Mouse (Mus musculus) intestine, embryonic 14.5 days (tissue): ENCODE measurements around the gene Pigyl. TPM values are rescaled to one million over a fixed set of nuclear protein-coding genes. Genes with fewer than 3 reads are reported as not detected.
A peak's percentile ranks its signal among the peaks of the same experiment; 100 is the strongest.

Source experiments
- ATAC-seq: fragments of 200-750 bp; cut with Nextera tagmentation; replicated peaks from 2 replicates; pipeline ENCODE4 v1.8.0; 2017; ENCODE audit warnings: low read depth, moderate number of reproducible peaks, moderate TSS enrichment, moderate library complexity; ENCODE audit not compliant: low FRiP score, low TSS enrichment
- DNase-seq: peaks from one replicate; pipeline ENCODE4 v3.0.0-alpha.2; 2018; ENCODE audit warnings: low spot score
- H3K27ac ChIP-seq: fragments of 300-500 bp; sonication (generic); 2 replicates; pipeline ENCODE4 v1.5.1; 2014; ENCODE audit warnings: low read depth, mild to moderate bottlenecking, control low read depth
- H3K27me3 ChIP-seq: fragments of 300-500 bp; sonication (generic); replicated peaks from 2 replicates; pipeline ENCODE4 v1.6.1; 2014; ENCODE audit warnings: low read length, control low read depth; ENCODE audit not compliant: control insufficient read depth, insufficient read depth
- H3K36me3 ChIP-seq: fragments of 300-500 bp; sonication (generic); 2 replicates; pipeline ENCODE4 v1.6.1; 2014; ENCODE audit warnings: low read length, control low read depth; ENCODE audit not compliant: control insufficient read depth, insufficient read depth
- H3K4me1 ChIP-seq: fragments of 300-500 bp; sonication (generic); replicated peaks from 2 replicates; pipeline ENCODE4 v1.6.1; 2014; ENCODE audit warnings: low read length, control low read depth, mixed read lengths; ENCODE audit not compliant: control insufficient read depth, insufficient read depth
- H3K4me2 ChIP-seq: fragments of 300-500 bp; sonication (generic); 2 replicates; pipeline ENCODE4 v1.6.1; 2014; ENCODE audit warnings: low read length
- H3K4me3 ChIP-seq: fragments of 300-500 bp; sonication (generic); 2 replicates; pipeline ENCODE4 v1.5.1; 2014; ENCODE audit warnings: low read depth, low read length, control low read depth, mixed read lengths
- H3K9ac ChIP-seq: fragments of 300-500 bp; sonication (generic); 2 replicates; pipeline ENCODE4 v1.6.1; 2014; ENCODE audit warnings: mild to moderate bottlenecking, low read length
- H3K9me3 ChIP-seq: fragments of 300-500 bp; sonication (generic); 2 replicates; pipeline ENCODE4 v1.6.1; 2016; ENCODE audit warnings: low read length, control low read depth; ENCODE audit not compliant: control insufficient read depth
- WGBS: fragments of 180-500 bp; shearing (Covaris S2); extraction: QIAGEN DNeasy Blood & Tissue Kit; methylation state at CpG from one replicate; pipeline ENCODE4 v1.1.7; 2014; 5-methylcytosine and 5-hydroxymethylcytosine counted together
- polyA plus RNA-seq: library from polyadenylated mRNA; unstranded; fragments of >200 nt; fragmentation: Nextera tagmentation; extraction: Ambion mirVana; gene quantifications from 2 replicates; pipeline ENCODE4 v1.2.1, GENCODE M21; 2014

Pigyl gene
- 76.5 and 85.4 TPM in 2 replicates for polyA plus RNA-seq

GRCm38 (mm10) chr9:22156497-22157245, at the start of gene Pigyl:
TSS of gene Pigyl (plus strand) at chr9:22156846.
- under 1% methylated on average over 65 of the region's 65 CpGs for WGBS
- Histone ChIP-seq H3K27me3 (no peaks in the 10 kb centered on the region), H3K4me3 (peak within 1 kb of the TSS; percentile 71), H3K36me3 (no peaks in the 10 kb centered on the region), H3K4me1 (peaks cover 5% of the 10 kb centered on the region), H3K9me3 (no peaks in the 10 kb centered on the region), H3K9ac (peak within 1 kb of the TSS; percentile 75), H3K27ac (peak within 1 kb of the TSS; percentile 82), H3K4me2 (peak within 1 kb of the TSS; percentile 73)
- peak; percentile 98 for ATAC-seq
- peak; percentile 99 for DNase-seq

- DNase-seq, result no peak
- whole genome bisulfite sequencing, result 89% methylated on average over 9 of the region's 9 CpGs
Measured at GRCm38 (mm10) chr9:22108194-22108593, 48.5 kb upstream of the Pigyl start.

GRCm38 (mm10) chr9:22115635-22116034, 41.0 kb upstream of the Pigyl start:
- WGBS, result 87% methylated on average over 4 of the region's 4 CpGs

More at GRCm38 (mm10) chr9:22108194-22108593, 48.5 kb upstream of the Pigyl start:
- Histone ChIP-seq H3K36me3 (peaks cover 42% of the 10 kb centered on the region), H3K4me2 (no peak overlapping the region), H3K4me3 (no peak overlapping the region), H3K27ac (no peak overlapping the region), H3K27me3 (no peaks in the 10 kb centered on the region), H3K4me1 (no peaks in the 10 kb centered on the region), H3K9ac (no peak overlapping the region), H3K9me3 (no peaks in the 10 kb centered on the region)
- no peak for ATAC-seq

GRCm38 (mm10) chr9:22116086-22116485, 40.6 kb upstream of the Pigyl start:
- H3K4me3 ChIP-seq, result peak overlapping the region; percentile 68
- no peak overlapping the region for H3K27ac ChIP-seq
- ATAC-seq (no peak), DNase-seq (no peak)
- no peaks in the 10 kb centered on the region for H3K27me3 ChIP-seq
- peaks cover 12% of the 10 kb centered on the region; the same call in 1 of the 2 replicates for H3K4me1 ChIP-seq
- H3K9ac ChIP-seq, result peak overlapping the region; percentile 79
- H3K36me3 ChIP-seq, result peaks cover 29% of the 10 kb centered on the region
- no peaks in the 10 kb centered on the region for H3K9me3 ChIP-seq
- H3K4me2 ChIP-seq, result peak overlapping the region; percentile 95
- WGBS, result 24% methylated on average over 15 of the region's 15 CpGs

More at GRCm38 (mm10) chr9:22115635-22116034, 41.0 kb upstream of the Pigyl start:
- no peak for ATAC-seq
- H3K27ac ChIP-seq, result no peak overlapping the region
- H3K4me3 ChIP-seq, result peak overlapping the region; percentile 68
- peak overlapping the region; percentile 79 for H3K9ac ChIP-seq
- DNase-seq, result no peak
- peak overlapping the region; percentile 95 for H3K4me2 ChIP-seq
- H3K27me3 ChIP-seq, result no peaks in the 10 kb centered on the region
- H3K4me1 ChIP-seq, result peaks cover 12% of the 10 kb centered on the region; the same call in 1 of the 2 replicates
- peaks cover 33% of the 10 kb centered on the region for H3K36me3 ChIP-seq
- no peaks in the 10 kb centered on the region for H3K9me3 ChIP-seq

GRCm38 (mm10) chr9:22116740-22117426, 39.8 kb upstream of the Pigyl start, which contains the start of gene Elof1:
TSS of gene Elof1 (minus strand) at chr9:22117172.
- WGBS, result under 1% methylated on average over 49 of the region's 52 CpGs
- Histone ChIP-seq H3K27me3 (no peaks in the 10 kb centered on the region), H3K36me3 (peaks cover 22% of the 10 kb centered on the region), H3K27ac (peak within 1 kb of the TSS; percentile 47; the same call in 1 of the 2 replicates), H3K9ac (peak within 1 kb of the TSS; percentile 79), H3K4me1 (peaks cover 12% of the 10 kb centered on the region; the same call in 1 of the 2 replicates), H3K4me3 (peak within 1 kb of the TSS; percentile 68), H3K4me2 (peak within 1 kb of the TSS; percentile 95), H3K9me3 (no peaks in the 10 kb centered on the region)
- DNase-seq, result peak; percentile 92
- peak; percentile 93 for ATAC-seq

- H3K4me1 ChIP-seq, result peaks cover 12% of the 10 kb centered on the region; the same call in 1 of the 2 replicates
- H3K9me3 ChIP-seq, result no peaks in the 10 kb centered on the region
- H3K27ac ChIP-seq, result no peak overlapping the region
- H3K4me2 ChIP-seq, result peak overlapping the region; percentile 95
- WGBS, result 42% methylated on average over 10 of the region's 10 CpGs
- H3K9ac ChIP-seq, result peak overlapping the region; percentile 79; the same call in 1 of the 2 replicates
- no peak for DNase-seq
- H3K36me3 ChIP-seq, result peaks cover 12% of the 10 kb centered on the region
- H3K4me3 ChIP-seq, result peak overlapping the region; percentile 68
- no peaks in the 10 kb centered on the region for H3K27me3 ChIP-seq
- no peak for ATAC-seq
Measured at GRCm38 (mm10) chr9:22117754-22118456, 38.7 kb upstream of the Pigyl start.

GRCm38 (mm10) chr9:22119543-22119942, 37.1 kb upstream of the Pigyl start:
- ATAC-seq, result no peak
- no peak overlapping the region for H3K9ac ChIP-seq
- WGBS, result 84% methylated on average over 4 of the region's 4 CpGs
- DNase-seq, result no peak
- H3K4me3 ChIP-seq, result no peak overlapping the region
- H3K27me3 ChIP-seq, result no peaks in the 10 kb centered on the region
- H3K27ac ChIP-seq, result no peak overlapping the region
- H3K36me3 ChIP-seq, result no peaks in the 10 kb centered on the region
- no peaks in the 10 kb centered on the region for H3K9me3 ChIP-seq
- H3K4me2 ChIP-seq, result no peak overlapping the region
- H3K4me1 ChIP-seq, result peaks cover 12% of the 10 kb centered on the region; the same call in 1 of the 2 replicates

GRCm38 (mm10) chr9:22121545-22121944, 35.1 kb upstream of the Pigyl start:
- Histone ChIP-seq H3K9me3 (no peaks in the 10 kb centered on the region), H3K27me3 (no peaks in the 10 kb centered on the region), H3K4me3 (no peak overlapping the region), H3K36me3 (no peaks in the 10 kb centered on the region), H3K9ac (no peak overlapping the region), H3K27ac (no peak overlapping the region), H3K4me2 (no peak overlapping the region), H3K4me1 (peaks cover 4% of the 10 kb centered on the region; the same call in 1 of the 2 replicates)
- DNase-seq (no peak), ATAC-seq (no peak)
